In the genomic region with DNA sequence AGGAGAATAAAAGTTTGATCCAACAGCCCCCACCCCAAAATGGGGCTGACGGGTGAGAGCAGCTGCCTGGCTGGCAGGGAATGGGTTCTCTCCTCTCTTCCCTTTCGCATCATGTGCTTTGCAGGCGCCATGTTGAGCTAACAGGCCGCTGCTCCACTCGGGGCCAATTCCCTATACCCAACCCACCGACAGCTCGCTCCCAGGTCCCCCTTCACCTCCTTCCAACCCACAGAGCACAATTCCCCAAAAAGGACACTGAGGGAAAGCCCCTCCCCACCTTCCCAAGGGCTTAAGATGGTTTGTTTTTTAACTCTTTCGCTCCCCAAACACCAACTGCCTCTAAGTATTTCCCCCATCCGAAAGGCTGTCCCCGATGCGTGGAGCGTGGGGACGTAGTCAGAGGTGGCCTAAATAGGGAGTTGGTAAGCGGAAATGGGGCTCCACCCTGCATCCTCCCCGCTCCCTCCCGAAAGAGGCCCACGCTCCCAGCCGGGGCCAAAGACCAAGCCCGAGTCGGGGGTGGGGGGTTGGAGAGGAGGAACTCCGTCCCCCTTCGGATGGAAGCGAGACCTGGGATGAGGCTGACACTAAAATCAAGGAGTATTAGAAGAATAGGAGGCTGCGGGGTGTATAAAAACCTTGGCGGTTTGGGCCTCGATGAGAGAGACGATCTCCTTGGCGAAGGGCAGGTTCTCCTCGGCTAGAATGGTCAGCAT, we compare ENCODE assay signal across 8 mouse cellular contexts. TPM values are rescaled to one million over a fixed set of nuclear protein-coding genes. Genes with fewer than 3 reads are reported as not detected.
DNase-seq lines count a peak whose midpoint lies in the region; ATAC-seq and TF ChIP-seq lines count a peak whose summit lies in the region.

No protein-coding gene starts in this region.

- no peaks in the 10 kb centered on the region for H3K9me3 ChIP-seq in forebrain, embryonic 10.5 days
- no peaks in the 10 kb centered on the region for H3K9me3 ChIP-seq in heart, embryonic 15.5 days (replicated peaks)
- no peaks in the 10 kb centered on the region for H3K9me3 ChIP-seq in liver, embryonic 14.5 days (ENCODE audit: control insufficient read depth, low read length)
- no peaks in the 10 kb centered on the region for H3K9me3 ChIP-seq in neural tube, embryonic 11.5 days (ENCODE audit: control insufficient read depth, low read length)
- no peaks in the 10 kb centered on the region for H3K9me3 ChIP-seq in stomach, embryonic 16.5 days (replicated peaks; ENCODE audit: control insufficient read depth, low read length)

- 0 out of 2 replicates have a peak, but pooled peaks have one; percentile 15 for ATAC-seq in heart, embryonic 15.5 days (replicated peaks; ENCODE audit: insufficient number of reproducible peaks, insufficient read depth, low FRiP score, low read depth)
- ATAC-seq in liver, embryonic 14.5 days (ENCODE audit: insufficient read depth): peak; percentile 50
- ATAC-seq in neural tube, embryonic 11.5 days (ENCODE audit: insufficient read depth, low FRiP score, low TSS enrichment): peak; percentile 8; the same call in 1 of the 2 replicates
- ATAC-seq in stomach, embryonic 16.5 days (ENCODE audit: insufficient read depth, low FRiP score): no peak

- peak; percentile 76 for DNase-seq in CD4-positive helper T cell, adult 2 months (ENCODE audit: low read depth, low spot score)
- DNase-seq in forebrain, embryonic 10.5 days (ENCODE audit: extremely low spot score, low spot score): peak; percentile 62
- peak; percentile 55 to 74 for DNase-seq in kidney, postnatal 25 days
- DNase-seq in liver, embryonic 14.5 days (ENCODE audit: low read depth in 3 of 3, low spot score in 3 of 3): peak; percentile 49 to 56 (median 50)
- peak; percentile 62 for DNase-seq in neural tube, embryonic 11.5 days (ENCODE audit: low spot score)

- H3K36me3 ChIP-seq in forebrain, embryonic 10.5 days (replicated peaks): peaks cover 17% of the 10 kb centered on the region
- 0 out of 2 replicates have a peak, but pooled peaks cover 5% of the 10 kb centered on the region for H3K36me3 ChIP-seq in heart, embryonic 15.5 days
- no peaks in the 10 kb centered on the region for H3K36me3 ChIP-seq in liver, embryonic 14.5 days (replicated peaks; ENCODE audit: control insufficient read depth, insufficient read depth, low read depth)
- H3K36me3 ChIP-seq in neural tube, embryonic 11.5 days (ENCODE audit: control insufficient read depth, insufficient read depth, low read length): peaks cover 3% of the 10 kb centered on the region; the same call in 1 of the 2 replicates
- no peaks in the 10 kb centered on the region for H3K36me3 ChIP-seq in stomach, embryonic 16.5 days (ENCODE audit: control insufficient read depth, insufficient read depth, low read length)

- no peaks in the 10 kb centered on the region for H3K4me1 ChIP-seq in brown adipose tissue, adult 24 weeks (ENCODE audit: control insufficient read depth, insufficient read depth, insufficient read length, low read length)
- peaks cover 23% of the 10 kb centered on the region for H3K4me1 ChIP-seq in forebrain, embryonic 10.5 days
- peaks cover 17% of the 10 kb centered on the region for H3K4me1 ChIP-seq in heart, embryonic 15.5 days (replicated peaks)
- peaks cover 16% of the 10 kb centered on the region in 2 experiments for H3K4me1 ChIP-seq in liver, embryonic 14.5 days (replicated peaks; ENCODE audit: control insufficient read depth in 2 of 2, insufficient read depth in 2 of 2, low read length in 1 of 2)
- peaks cover 7% of the 10 kb centered on the region for H3K4me1 ChIP-seq in neural tube, embryonic 11.5 days (ENCODE audit: control insufficient read depth, insufficient read depth, low read length)
- H3K4me1 ChIP-seq in stomach, embryonic 16.5 days (ENCODE audit: control insufficient read depth, insufficient read depth, low read length): peaks cover 15% of the 10 kb centered on the region

- H3K4me2 ChIP-seq in heart, embryonic 15.5 days: peak overlapping the region; percentile 66
- peak overlapping the region; percentile 86 for H3K4me2 ChIP-seq in liver, embryonic 14.5 days (ENCODE audit: low read depth)
- peak overlapping the region; percentile 81 for H3K4me2 ChIP-seq in neural tube, embryonic 11.5 days (ENCODE audit: low read depth)
- H3K4me2 ChIP-seq in stomach, embryonic 16.5 days (ENCODE audit: low read depth, low read length): peak overlapping the region; percentile 72

- TF ChIP-seq EP300 in liver, embryonic 14.5 days (IDR thresholded peaks at IDR 0.05; ENCODE audit: low read depth): no peak

- H3K27me3 ChIP-seq in forebrain, embryonic 10.5 days (ENCODE audit: poor library complexity, severe bottlenecking): no peaks in the 10 kb centered on the region
- no peaks in the 10 kb centered on the region for H3K27me3 ChIP-seq in heart, embryonic 15.5 days
- no peaks in the 10 kb centered on the region for H3K27me3 ChIP-seq in liver, embryonic 14.5 days (ENCODE audit: control insufficient read depth, insufficient read depth, low read length)
- H3K27me3 ChIP-seq in neural tube, embryonic 11.5 days (ENCODE audit: control insufficient read depth, insufficient read depth, low read length): no peaks in the 10 kb centered on the region
- no peaks in the 10 kb centered on the region for H3K27me3 ChIP-seq in stomach, embryonic 16.5 days (ENCODE audit: control insufficient read depth, insufficient read depth, low read length)

- peak overlapping the region; percentile 82 for H3K4me3 ChIP-seq in brown adipose tissue, adult 24 weeks (ENCODE audit: insufficient read depth, low read depth, low read length)
- H3K4me3 ChIP-seq in forebrain, embryonic 10.5 days: peak overlapping the region; percentile 91
- peak overlapping the region; percentile 96 for H3K4me3 ChIP-seq in heart, embryonic 15.5 days
- H3K4me3 ChIP-seq in liver, embryonic 14.5 days (ENCODE audit: insufficient read depth in 1 of 2, low read depth in 2 of 2, low read length in 2 of 2): peak overlapping the region; percentile 84 to 97
- H3K4me3 ChIP-seq in neural tube, embryonic 11.5 days (ENCODE audit: low read depth, low read length): peak overlapping the region; percentile 98
- H3K4me3 ChIP-seq in stomach, embryonic 16.5 days (replicated peaks; ENCODE audit: low read length): peak overlapping the region; percentile 100

- no peak for TF ChIP-seq CTCF in liver, embryonic 14.5 days (IDR thresholded peaks at IDR 0.05; ENCODE audit: low read depth)

- WGBS in forebrain, embryonic 10.5 days: 0% methylated on average over 29 of the region's 29 CpGs
- WGBS in heart, embryonic 15.5 days: under 1% methylated on average over 29 of the region's 29 CpGs
- 0% methylated on average over 29 of the region's 29 CpGs for WGBS in liver, embryonic 14.5 days (ENCODE audit: insufficient replicate concordance)
- WGBS in neural tube, embryonic 11.5 days: under 1% methylated on average over 29 of the region's 29 CpGs
- WGBS in stomach, embryonic 16.5 days: 0% methylated on average over 29 of the region's 29 CpGs

- peak overlapping the region; percentile 93 for H3K27ac ChIP-seq in brown adipose tissue, adult 24 weeks (replicated peaks; ENCODE audit: low read depth, low read length)
- peak overlapping the region; percentile 98 for H3K27ac ChIP-seq in forebrain, embryonic 10.5 days
- H3K27ac ChIP-seq in heart, embryonic 15.5 days: peak overlapping the region; percentile 96
- peak overlapping the region; percentile 81 for H3K27ac ChIP-seq in liver, embryonic 14.5 days
- H3K27ac ChIP-seq in neural tube, embryonic 11.5 days (ENCODE audit: low read depth, low read length): peak overlapping the region; percentile 94
- peak overlapping the region; percentile 99 for H3K27ac ChIP-seq in stomach, embryonic 16.5 days (ENCODE audit: low read length)

- H3K9ac ChIP-seq in heart, embryonic 15.5 days: peak overlapping the region; percentile 92
- H3K9ac ChIP-seq in liver, embryonic 14.5 days (replicated peaks): peak overlapping the region; percentile 97
- H3K9ac ChIP-seq in neural tube, embryonic 11.5 days (ENCODE audit: low read length): peak overlapping the region; percentile 98
- peak overlapping the region; percentile 98 for H3K9ac ChIP-seq in stomach, embryonic 16.5 days (ENCODE audit: low read length)

RNA-seq across cellular contexts. Expression of gene Pcf11, which starts 0.8 kb away (rescaled TPM):
- polyA plus RNA-seq in brown adipose tissue, adult 24 weeks (2012; ENCODE audit: insufficient read depth, insufficient read length, missing spikeins): 19.3 and 20.2 TPM in 2 replicates
- 20.6 and 20.7 TPM in 2 replicates for polyA plus RNA-seq in forebrain, embryonic 10.5 days (2016; fragmentation: Nextera tagmentation; extraction: Ambion mirVana)
- 13.7 and 16.1 TPM in 2 replicates for polyA plus RNA-seq in heart, embryonic 15.5 days (2015; fragmentation: Nextera tagmentation; extraction: Ambion mirVana)
- 7.9 and 11.9 TPM in 2 replicates for polyA plus RNA-seq in liver, embryonic 14.5 days (2012; rRNA removed)
- 8.0 and 8.4 TPM in 2 replicates for polyA plus RNA-seq in liver, embryonic 14.5 days (2014; fragmentation: Nextera tagmentation; extraction: Ambion mirVana)
- 18.1 and 21.5 TPM in 2 replicates for polyA plus RNA-seq in neural tube, embryonic 11.5 days (2014; fragmentation: Nextera tagmentation; extraction: Ambion mirVana)
- polyA plus RNA-seq in stomach, embryonic 16.5 days (2015; fragmentation: Nextera tagmentation; extraction: Ambion mirVana): 17.0 and 21.2 TPM in 2 replicates

RNA-seq across cellular contexts. Expression of gene Ankrd42, which starts 32.0 kb away (rescaled TPM):
- 1.2 and 2.5 TPM in 2 replicates for polyA plus RNA-seq in brown adipose tissue, adult 24 weeks (2012; ENCODE audit: insufficient read depth, insufficient read length, missing spikeins)
- polyA plus RNA-seq in forebrain, embryonic 10.5 days (2016; fragmentation: Nextera tagmentation; extraction: Ambion mirVana): 10.1 and 10.7 TPM in 2 replicates
- polyA plus RNA-seq in heart, embryonic 15.5 days (2015; fragmentation: Nextera tagmentation; extraction: Ambion mirVana): 2.8 and 3.8 TPM in 2 replicates
- polyA plus RNA-seq in liver, embryonic 14.5 days (2012; rRNA removed): 0.10 and 0.19 TPM in 2 replicates
- 0.38 and 0.51 TPM in 2 replicates for polyA plus RNA-seq in liver, embryonic 14.5 days (2014; fragmentation: Nextera tagmentation; extraction: Ambion mirVana)
- polyA plus RNA-seq in neural tube, embryonic 11.5 days (2014; fragmentation: Nextera tagmentation; extraction: Ambion mirVana): 8.3 and 10.0 TPM in 2 replicates
- polyA plus RNA-seq in stomach, embryonic 16.5 days (2015; fragmentation: Nextera tagmentation; extraction: Ambion mirVana): 3.9 and 5.3 TPM in 2 replicates
